Mouse (Mus musculus) MEL (cell line): ENCODE results near the gene Mkln1. TPM values are rescaled to one million over a fixed set of nuclear protein-coding genes. Genes with fewer than 3 reads are reported as not detected.
A peak's percentile ranks its signal among the peaks of the same experiment; 100 is the strongest.

Experiments used
- DNase-seq: peaks from one replicate; pipeline ENCODE4 v3.0.0; 2011; ENCODE audit warnings: low read depth, low spot score
- H3K27ac ChIP-seq: 2 replicates; pipeline ENCODE4 v1.5.1; 2012; ENCODE audit warnings: low read depth, mild to moderate bottlenecking, control low read depth, low read length, moderate library complexity; ENCODE audit not compliant: control insufficient read depth
- H3K27me3 ChIP-seq, 2 experiments: fragments of 150-350 bp in 1 of 2; sonication (generic) in 1 of 2; 2 replicates each; pipeline ENCODE4 v1.6.1; 2012; ENCODE audit warnings: low read length in 2 of 2, mild to moderate bottlenecking in 2 of 2, improper control_type of control experiment in 1 of 2, moderate library complexity in 1 of 2; ENCODE audit not compliant: insufficient read depth in 2 of 2, control insufficient read depth in 1 of 2
- H3K36me3 ChIP-seq, 2 experiments: 2 replicates each; pipeline ENCODE4 v1.6.1; 2012 to 2014; ENCODE audit warnings: low read length in 2 of 2, improper control_type of control experiment in 1 of 2, inconsistent platforms in 1 of 2, mild to moderate bottlenecking in 1 of 2; ENCODE audit not compliant: insufficient read depth in 2 of 2, control insufficient read depth in 1 of 2
- H3K4me1 ChIP-seq, 2 experiments: fragments of 150-350 bp in 1 of 2; sonication (generic) in 1 of 2; 2 replicates each; pipeline ENCODE4 v1.6.1; 2012; ENCODE audit warnings: low read length in 2 of 2, improper control_type of control experiment in 1 of 2, mild to moderate bottlenecking in 1 of 2; ENCODE audit not compliant: insufficient read depth in 2 of 2, control insufficient read depth in 1 of 2
- H3K4me3 ChIP-seq, 2 experiments: fragments of 150-350 bp in 1 of 2; sonication (generic) in 1 of 2; 2 replicates each; pipeline ENCODE4 v1.5.1; 2012; ENCODE audit warnings: low read depth in 2 of 2, low read length in 2 of 2, mild to moderate bottlenecking in 2 of 2, moderate library complexity in 2 of 2, control low read depth in 1 of 2, improper control_type of control experiment in 1 of 2; ENCODE audit not compliant: control insufficient read depth in 1 of 2, insufficient read depth in 1 of 2
- H3K79me2 ChIP-seq: 2 replicates; pipeline ENCODE4 v1.6.1; 2012; ENCODE audit warnings: mild to moderate bottlenecking, low read length, moderate library complexity; ENCODE audit not compliant: control insufficient read depth, poor library complexity, insufficient read depth
- H3K9ac ChIP-seq: 2 replicates; pipeline ENCODE4 v1.6.1; 2012; ENCODE audit warnings: low read depth, mild to moderate bottlenecking, control low read depth, low read length, moderate library complexity; ENCODE audit not compliant: control insufficient read depth, poor library complexity, severe bottlenecking
- H3K9me3 ChIP-seq: fragments of 150-350 bp; sonication (generic); replicated peaks from 2 replicates; pipeline ENCODE4 v1.6.1; 2012; ENCODE audit warnings: mild to moderate bottlenecking, low read length, improper control_type of control experiment, moderate library complexity; ENCODE audit not compliant: insufficient read depth
- CHD2 ChIP-seq: IDR thresholded peaks from 2 replicates; pipeline ENCODE4 v1.6.1; 2011; ENCODE audit warnings: low read length, improper control_type of control experiment
- E2F4 ChIP-seq: IDR thresholded peaks from 2 replicates; pipeline ENCODE4 v1.6.1; 2011; ENCODE audit warnings: low read depth, low read length, improper control_type of control experiment, borderline replicate concordance
- ELF1 ChIP-seq: IDR thresholded peaks from 2 replicates; pipeline ENCODE4 v1.6.1; 2014; ENCODE audit warnings: low read depth, mild to moderate bottlenecking, inconsistent platforms, low read length, improper control_type of control experiment, moderate library complexity
- EP300 ChIP-seq, 2 experiments: IDR thresholded peaks; 2 replicates each; pipeline ENCODE4 v1.6.1; 2011; ENCODE audit warnings: improper control_type of control experiment in 2 of 2, low read length in 2 of 2, low read depth in 1 of 2, mild to moderate bottlenecking in 1 of 2
- ETS1 ChIP-seq: IDR thresholded peaks from 2 replicates; pipeline ENCODE4 v1.6.1; 2012; ENCODE audit warnings: low read depth, mild to moderate bottlenecking, inconsistent platforms, low read length, improper control_type of control experiment, moderate library complexity
- GATA1 ChIP-seq: IDR thresholded peaks from 2 replicates; pipeline ENCODE4 v1.6.1; 2011; ENCODE audit warnings: low read depth, low read length, improper control_type of control experiment
- HCFC1 ChIP-seq: IDR thresholded peaks from 2 replicates; pipeline ENCODE4 v1.6.1; 2012; ENCODE audit warnings: low read depth, mild to moderate bottlenecking, inconsistent platforms, low read length, improper control_type of control experiment, moderate library complexity
- KAT2A ChIP-seq: conservative IDR thresholded peaks from 2 replicates; pipeline ENCODE4 v1.6.1; 2012; ENCODE audit warnings: low read depth, low read length, improper control_type of control experiment, inconsistent platforms
- MAX ChIP-seq: IDR thresholded peaks from 2 replicates; pipeline ENCODE4 v1.6.1; 2011; ENCODE audit warnings: low read length, improper control_type of control experiment
- MEF2A ChIP-seq: IDR thresholded peaks from 2 replicates; pipeline ENCODE4 v1.6.1; 2014; ENCODE audit warnings: low read depth, mild to moderate bottlenecking, inconsistent platforms, low read length, improper control_type of control experiment; ENCODE audit not compliant: poor library complexity, insufficient replicate concordance, severe bottlenecking; ENCODE audit errors: extremely low read depth
- MYB ChIP-seq: IDR thresholded peaks from 2 replicates; pipeline ENCODE4 v1.6.1; 2011; ENCODE audit warnings: mild to moderate bottlenecking, low read depth, low read length, improper control_type of control experiment
- NRF1 ChIP-seq: IDR thresholded peaks from 2 replicates; pipeline ENCODE4 v1.6.1; 2014; ENCODE audit warnings: low read depth, mild to moderate bottlenecking, inconsistent platforms, low read length, improper control_type of control experiment, moderate library complexity; ENCODE audit not compliant: poor library complexity, insufficient read depth, severe bottlenecking
- POLR2A ChIP-seq, 2 experiments: IDR thresholded peaks; 2 replicates each; pipeline ENCODE4 v1.6.1; 2011 to 2012; ENCODE audit warnings: low read length in 2 of 2, mild to moderate bottlenecking in 2 of 2, control low read depth in 1 of 2, improper control_type of control experiment in 1 of 2, low read depth in 1 of 2, moderate library complexity in 1 of 2; ENCODE audit not compliant: control insufficient read depth in 1 of 2, insufficient read depth in 1 of 2, poor library complexity in 1 of 2
- POLR2AphosphoS2 ChIP-seq: IDR thresholded peaks from 2 replicates; pipeline ENCODE4 v1.6.1; 2011; ENCODE audit warnings: low read length, improper control_type of control experiment
- POLR2AphosphoS5 ChIP-seq: IDR thresholded peaks from 2 replicates; pipeline ENCODE4 v1.6.1; 2012; ENCODE audit warnings: low read depth, borderline replicate concordance, mild to moderate bottlenecking, inconsistent platforms, low read length, moderate library complexity, mixed read lengths
- RCOR1 ChIP-seq: IDR thresholded peaks from 2 replicates; pipeline ENCODE4 v1.6.1; 2012; ENCODE audit warnings: low read depth, mild to moderate bottlenecking, inconsistent platforms, low read length, improper control_type of control experiment
- TAL1 ChIP-seq: IDR thresholded peaks from 2 replicates; pipeline ENCODE4 v1.6.1; 2012; ENCODE audit warnings: mild to moderate bottlenecking, inconsistent platforms, low read length, moderate library complexity, mixed read lengths
- TBP ChIP-seq: IDR thresholded peaks from 2 replicates; pipeline ENCODE4 v1.8.0; 2011; ENCODE audit warnings: low read depth, low read length, improper control_type of control experiment
- UBTF ChIP-seq: IDR thresholded peaks from 2 replicates; pipeline ENCODE4 v1.6.1; 2012; ENCODE audit warnings: low read depth, mild to moderate bottlenecking, inconsistent platforms, low read length, improper control_type of control experiment, moderate library complexity, borderline replicate concordance; ENCODE audit not compliant: insufficient read depth
- USF1 ChIP-seq: IDR thresholded peaks from 2 replicates; pipeline ENCODE4 v1.6.1; 2014; ENCODE audit warnings: low read depth, mild to moderate bottlenecking, inconsistent platforms, low read length, improper control_type of control experiment, moderate library complexity
- USF2 ChIP-seq, 2 experiments: IDR thresholded peaks; 2 replicates each; pipeline ENCODE4 v1.6.1; 2011 to 2012; ENCODE audit warnings: improper control_type of control experiment in 2 of 2, low read length in 2 of 2, borderline replicate concordance in 1 of 2, inconsistent platforms in 1 of 2, low read depth in 1 of 2, mild to moderate bottlenecking in 1 of 2; ENCODE audit not compliant: insufficient read depth in 1 of 2
- ZC3H11A ChIP-seq: IDR thresholded peaks from 2 replicates; pipeline ENCODE4 v1.6.1; 2012; ENCODE audit warnings: low read depth, mild to moderate bottlenecking, inconsistent platforms, low read length, improper control_type of control experiment
- ZKSCAN1 ChIP-seq: IDR thresholded peaks from 2 replicates; pipeline ENCODE4 v1.6.1; 2012; ENCODE audit warnings: low read depth, mild to moderate bottlenecking, inconsistent platforms, low read length, improper control_type of control experiment, moderate library complexity
- ZNF384 ChIP-seq: IDR thresholded peaks from 2 replicates; pipeline ENCODE4 v1.6.1; 2012; ENCODE audit warnings: low read depth, mild to moderate bottlenecking, inconsistent platforms, low read length, improper control_type of control experiment
- polyA plus RNA-seq, 2 experiments: library from polyadenylated mRNA; stranded (reverse) in 1 of 2; unstranded in 1 of 2; fragments of >175 nt in 1 of 2; fragments of >200 nt in 1 of 2; gene quantifications; 2 replicates each; pipeline versions ENCODE4 v1.2.1 to v1.2.4; 2012; ENCODE audit warnings: low replicate concordance in 2 of 2, low read depth in 1 of 2; ENCODE audit not compliant: insufficient read length in 2 of 2, insufficient read depth in 1 of 2, missing spikeins in 1 of 2
- total RNA-seq: library from RNA; depleted of rRNA; stranded (reverse); fragments of 300-350 nt; gene quantifications from 2 replicates; pipeline ENCODE4 v1.2.3, GENCODE M21; 2012

Gene Mkln1
- total and polyA plus RNA-seq, 3 experiments: 115 to 187 (median 135) TPM

GRCm38 (mm10) chr6:31502614-31503013 is 104.1 kb downstream of the Mkln1 start:
- H3K9ac ChIP-seq: no peak overlapping the region
- no peak overlapping the region for H3K27ac ChIP-seq
- no peaks in the 10 kb centered on the region for H3K4me1 ChIP-seq
- no peak for DNase-seq
- no peaks in the 10 kb centered on the region for H3K79me2 ChIP-seq
- H3K36me3 ChIP-seq: peaks cover 0 to 31% of the 10 kb centered on the region in 2 experiments; a peak in 2 of 4 replicates
- no peaks in the 10 kb centered on the region for H3K27me3 ChIP-seq
- no peaks in the 10 kb centered on the region for H3K9me3 ChIP-seq
- H3K4me3 ChIP-seq: no peak overlapping the region
- no peak for TF ChIP-seq CHD2
- no peak for TF ChIP-seq MAX
- no peak for TF ChIP-seq POLR2AphosphoS2
- TF ChIP-seq USF1: no peak
- TF ChIP-seq GATA1: no peak
- no peak for TF ChIP-seq KAT2A
- no peak for TF ChIP-seq POLR2A (IDR thresholded peaks at IDR 0.05; ENCODE audit: control insufficient read depth in 1 of 2, insufficient read depth in 1 of 2, low read depth in 1 of 2, low read length in 2 of 2, poor library complexity in 1 of 2)
- no peak for TF ChIP-seq NRF1
- no peak for TF ChIP-seq HCFC1
- TF ChIP-seq ETS1: no peak
- no peak for TF ChIP-seq ZKSCAN1
- TF ChIP-seq ELF1: no peak
- TF ChIP-seq USF2 (IDR thresholded peaks at IDR 0.05; ENCODE audit: borderline replicate concordance in 1 of 2, insufficient read depth in 1 of 2, low read depth in 1 of 2, low read length in 2 of 2): no peak
- TF ChIP-seq TBP: no peak
- TF ChIP-seq MEF2A: no peak
- no peak for TF ChIP-seq RCOR1
- no peak for TF ChIP-seq ZNF384

DNA sequence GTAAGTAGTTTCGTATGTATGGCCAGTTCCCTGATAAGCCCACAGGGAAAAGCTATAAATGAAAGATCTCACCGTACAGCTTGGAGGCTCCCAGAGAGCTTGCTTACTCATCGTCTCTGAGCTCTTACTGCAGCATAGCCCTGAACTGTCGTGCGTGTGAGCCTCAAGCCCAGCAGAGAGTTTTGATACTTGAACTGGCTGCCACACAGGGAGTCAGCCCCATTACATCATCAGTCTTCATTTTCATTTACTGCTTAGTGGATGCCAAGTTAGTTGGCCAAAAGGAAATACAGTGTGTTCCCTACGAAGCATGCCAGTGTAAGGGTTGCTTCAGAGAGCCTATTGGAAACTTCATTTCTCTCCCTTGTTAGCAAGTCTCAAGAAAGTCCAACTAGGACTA is 115.2 kb downstream of the Mkln1 start:
- no peak overlapping the region for H3K9ac ChIP-seq
- no peak overlapping the region for H3K27ac ChIP-seq
- H3K9me3 ChIP-seq: no peaks in the 10 kb centered on the region
- 0 out of 4 replicates have a peak, but pooled peaks of 1 of the 2 experiments have one; percentile 11 for TF ChIP-seq EP300 (IDR thresholded peaks at IDR 0.05; ENCODE audit: low read depth in 1 of 2, low read length in 2 of 2)
- no peak for TF ChIP-seq CHD2
- TF ChIP-seq POLR2AphosphoS2: no peak
- no peak for TF ChIP-seq MAX
- TF ChIP-seq RCOR1: no peak
- TF ChIP-seq ELF1: no peak
- no peak for TF ChIP-seq UBTF
- TF ChIP-seq TAL1: no peak
- TF ChIP-seq MYB: no peak
- no peak for TF ChIP-seq ZC3H11A
- 0 out of 2 replicates have a peak, but pooled peaks have one; percentile 17 for TF ChIP-seq GATA1
- TF ChIP-seq POLR2AphosphoS5: no peak
- TF ChIP-seq E2F4: no peak
- TF ChIP-seq ZNF384: no peak
- TF ChIP-seq ZKSCAN1: no peak
- TF ChIP-seq, all 39 proteins: peak for 2
- H3K79me2 ChIP-seq: no peaks in the 10 kb centered on the region
- H3K27me3 ChIP-seq: no peaks in the 10 kb centered on the region
- H3K4me3 ChIP-seq: no peak overlapping the region
- peaks cover 8 to 18% of the 10 kb centered on the region in 2 experiments for H3K4me1 ChIP-seq
- peaks cover 0 to 18% of the 10 kb centered on the region in 2 experiments for H3K36me3 ChIP-seq
- DNase-seq: peak; percentile 56
